Mouse (Mus musculus) thymus, postnatal 36 days (tissue): ENCODE data around the gene Fam169b.
"Not testable (repeated sequence)": the region's sequence is repeated elsewhere in the genome, so short reads cannot be mapped to it uniquely, and the experiment has no call there.

ENCODE experiments used
- DNase-seq, 2 experiments: peaks; one replicate each; pipeline ENCODE4 v3.0.0; 2022; ENCODE audit warnings: mixed read lengths in 2 of 2

Fam169b gene

GRCm38 (mm10) chr7:68264531-68264930 lies 9.1 kb upstream of the Fam169b start:
- DNase-seq = peak; percentile 85 to 94

- DNase-seq = peak; percentile 67 to 74
Measured at GRCm38 (mm10) chr7:68265391-68265790, 8.2 kb upstream of the Fam169b start.

GRCm38 (mm10) chr7:68266691-68267090 lies 6.9 kb upstream of the Fam169b start:
- no peak for DNase-seq

DNA sequence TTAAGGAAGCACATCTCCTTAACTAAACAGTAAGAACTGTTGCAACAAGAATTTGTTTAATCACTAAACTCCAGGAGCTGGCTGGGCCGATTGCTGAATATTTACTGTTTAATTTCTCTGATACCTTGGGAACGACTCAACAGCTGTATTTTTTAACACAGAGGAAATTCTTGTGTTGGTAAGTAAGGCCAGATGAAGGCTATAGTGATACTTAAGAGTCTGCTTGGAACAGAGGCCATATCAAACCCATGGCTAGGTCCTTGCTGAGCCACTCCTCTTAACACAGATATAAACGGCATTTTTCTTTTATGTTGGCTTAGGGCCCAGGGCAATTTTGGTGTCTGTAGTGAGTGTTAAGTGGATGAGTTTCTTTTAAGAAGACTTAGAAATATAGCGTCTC lies 3.1 kb upstream of the Fam169b start:
- DNase-seq = no peak

GRCm38 (mm10) chr7:68271816-68272215 lies 1.8 kb upstream of the Fam169b start:
- DNase-seq = no peak

DNA sequence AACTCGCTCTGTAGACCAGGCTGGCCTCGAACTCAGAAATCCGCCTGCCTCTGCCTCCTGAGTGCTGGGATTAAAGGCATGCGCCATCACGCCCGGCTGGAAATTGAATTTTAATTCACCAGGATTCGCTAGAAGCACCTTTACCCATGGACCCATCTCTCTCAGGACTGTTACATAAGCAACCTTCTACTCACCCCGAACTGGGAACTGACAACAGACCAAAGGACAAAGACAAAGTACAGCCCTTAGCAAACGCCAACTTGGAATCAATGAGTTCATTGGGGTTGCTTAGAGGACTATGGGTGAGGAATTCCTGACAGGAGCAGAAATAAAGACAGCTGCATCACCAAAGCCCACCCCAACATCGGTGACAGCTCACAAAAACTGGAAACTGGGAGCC lies 1.0 kb upstream of the Fam169b start:
- no peak for DNase-seq

DNA sequence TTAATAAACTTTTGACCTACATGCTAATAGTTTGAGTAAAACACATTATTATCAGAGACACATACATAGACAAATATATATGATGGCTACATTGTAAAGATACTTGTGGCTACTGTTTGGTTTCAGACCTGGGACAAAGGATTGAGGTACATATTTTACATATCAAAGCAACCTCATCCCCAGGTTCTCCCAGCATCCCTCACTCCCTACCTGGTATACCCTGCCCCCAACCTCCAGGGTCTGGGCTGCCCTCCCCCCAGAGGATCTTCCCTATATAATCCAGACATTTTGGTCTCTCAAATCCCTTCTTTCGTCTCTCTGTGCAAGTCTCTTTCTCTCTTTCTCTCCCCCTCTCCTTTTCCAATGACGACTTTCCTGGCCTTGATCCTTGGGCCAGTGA lies 579 bp downstream of the Fam169b start:
- DNase-seq = no peak

DNA sequence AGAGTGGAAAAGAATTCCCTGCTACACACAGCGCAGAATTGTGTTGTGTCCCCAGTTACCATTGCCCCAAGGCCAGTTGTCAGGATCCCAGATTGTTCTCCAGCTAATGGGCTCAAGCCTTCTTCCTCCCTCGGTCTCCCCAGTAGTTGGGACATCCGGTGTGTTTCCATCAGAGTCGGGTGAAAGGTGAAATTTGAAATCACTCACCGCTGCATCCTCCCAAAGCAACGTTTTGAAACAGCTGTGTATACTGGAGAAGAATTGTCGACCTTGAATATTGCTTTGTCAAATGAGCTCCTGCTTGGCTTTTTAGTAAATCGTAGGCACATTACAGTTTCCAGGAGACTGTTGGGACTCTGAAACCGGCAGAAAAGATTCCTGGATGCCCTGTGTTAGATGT lies 1.3 kb downstream of the Fam169b start:
- no peak for DNase-seq

DNA sequence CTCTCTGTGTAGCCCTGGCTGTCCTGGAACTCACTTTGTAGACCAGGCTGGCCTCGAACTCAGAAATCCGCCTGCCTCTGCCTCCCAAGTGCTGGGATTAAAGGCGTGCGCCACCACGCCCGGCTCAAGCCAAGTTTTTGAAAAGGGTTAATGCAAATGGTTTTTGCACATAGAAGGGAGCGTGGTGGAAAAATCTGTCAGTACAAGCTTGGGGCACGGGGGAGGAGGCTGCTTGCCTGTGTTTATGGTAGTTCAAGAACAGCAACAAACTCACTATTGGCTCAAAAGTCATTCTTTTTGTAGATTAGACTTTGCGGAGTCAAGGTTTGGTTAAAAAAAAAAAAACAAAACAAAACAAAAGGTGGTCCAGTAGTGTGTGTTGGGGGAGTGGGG lies 1.8 kb downstream of the Fam169b start:
- peak; percentile 52 to 62 for DNase-seq

DNA sequence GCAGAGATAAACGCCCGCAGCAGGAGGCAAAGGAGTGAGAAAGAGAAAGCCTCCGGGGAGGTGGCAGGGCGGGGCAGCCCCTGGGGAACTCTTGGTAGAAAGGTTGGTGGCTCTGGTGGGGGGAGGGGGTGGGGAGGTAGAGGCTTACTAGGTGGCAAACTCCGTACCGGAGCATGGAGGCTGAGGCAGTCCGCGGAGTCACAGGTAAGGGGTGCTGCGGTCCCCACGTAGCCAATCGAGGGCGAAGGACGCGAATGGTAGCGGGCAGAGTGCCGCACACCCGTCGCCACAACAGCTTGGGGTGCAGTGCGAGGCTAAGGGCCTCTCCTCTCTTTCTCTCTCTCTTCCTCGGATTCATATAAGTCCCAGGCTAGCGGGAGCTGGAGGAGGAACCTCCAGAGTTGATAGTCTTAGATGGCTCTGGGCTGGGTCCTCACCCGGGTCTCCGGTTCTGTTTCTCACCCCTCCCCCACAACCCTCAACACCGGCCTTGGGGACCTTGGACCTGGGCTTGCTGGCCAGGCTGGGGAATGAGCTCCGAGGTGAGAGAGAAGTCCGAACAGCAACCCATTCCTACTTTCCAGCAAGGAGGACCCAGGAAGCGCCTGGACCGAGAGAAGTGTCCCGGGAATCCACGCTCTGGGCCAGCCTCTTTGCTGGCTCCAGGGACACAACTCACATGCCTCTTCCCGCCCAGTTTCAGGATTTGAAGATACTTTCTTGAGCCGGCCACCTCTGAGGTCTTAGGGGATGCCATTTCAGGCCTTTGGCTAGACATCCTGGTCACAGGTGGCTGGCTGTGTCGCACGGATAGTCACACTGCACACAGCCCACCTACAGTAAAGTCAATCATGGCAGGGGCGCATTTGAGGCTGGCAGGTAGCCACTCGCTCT lies 2.4 kb downstream of the Fam169b start:
- DNase-seq = peak; percentile 77 to 87

DNA sequence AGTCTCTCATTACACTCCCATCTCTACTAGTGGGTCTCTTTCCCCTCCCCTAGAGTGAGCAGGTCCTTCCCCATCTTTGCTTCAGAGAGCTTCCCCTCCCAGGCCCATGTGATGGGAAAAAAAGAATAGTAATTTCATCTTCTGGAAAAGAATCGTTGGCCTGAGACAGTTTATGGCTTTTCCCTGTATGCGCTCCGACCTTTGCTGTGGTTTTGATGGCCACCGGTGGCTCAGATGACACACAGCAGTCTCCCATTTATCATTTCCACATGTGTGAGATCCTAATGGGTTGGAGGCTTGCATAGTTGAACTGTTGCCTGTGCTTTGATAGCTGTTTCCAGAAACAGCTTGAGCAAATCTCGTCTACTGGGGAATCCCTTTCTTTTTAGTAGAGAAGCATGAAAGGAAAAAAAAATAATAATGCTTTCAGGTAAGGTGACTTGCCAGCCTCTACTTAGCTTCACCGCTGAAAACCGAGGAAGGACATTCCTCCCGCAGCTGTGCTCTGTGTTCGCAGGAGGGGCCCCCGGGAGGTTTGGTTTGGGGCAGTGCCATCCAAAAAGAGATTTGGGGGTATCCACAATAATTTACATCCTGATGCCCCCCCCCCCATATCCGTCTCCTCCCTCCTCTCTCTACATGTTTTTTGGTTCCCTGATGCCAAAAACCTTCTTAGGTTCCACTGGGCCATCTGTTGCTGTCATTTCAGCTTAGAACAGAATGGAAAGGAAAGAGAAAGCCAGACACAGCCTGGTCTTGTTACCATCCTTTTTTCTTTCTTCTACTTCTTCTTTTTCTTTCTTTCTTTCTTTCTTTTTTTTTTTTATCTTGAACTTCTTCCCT lies 3.6 kb downstream of the Fam169b start:
- peak in 1 of 2 experiments; percentile 43 for DNase-seq

DNA sequence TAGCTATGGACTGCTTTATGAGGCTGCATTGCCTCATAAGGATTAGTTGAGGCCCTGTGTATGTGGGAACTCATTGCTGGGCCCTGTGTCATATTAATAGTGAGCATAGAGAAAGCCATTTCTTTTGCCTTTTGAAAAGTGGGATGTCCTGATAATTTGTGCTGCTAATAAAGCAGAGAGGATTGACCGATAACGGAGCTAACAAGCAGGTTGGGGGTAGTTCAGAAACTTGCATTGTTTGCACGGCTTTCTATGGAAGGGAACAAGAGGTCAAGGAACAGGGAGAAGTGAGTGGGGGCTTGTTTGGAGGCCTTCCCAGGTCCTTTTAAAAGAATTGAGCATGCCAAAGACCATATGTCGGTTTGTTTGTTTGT lies 4.2 kb downstream of the Fam169b start:
- DNase-seq = no peak

DNA sequence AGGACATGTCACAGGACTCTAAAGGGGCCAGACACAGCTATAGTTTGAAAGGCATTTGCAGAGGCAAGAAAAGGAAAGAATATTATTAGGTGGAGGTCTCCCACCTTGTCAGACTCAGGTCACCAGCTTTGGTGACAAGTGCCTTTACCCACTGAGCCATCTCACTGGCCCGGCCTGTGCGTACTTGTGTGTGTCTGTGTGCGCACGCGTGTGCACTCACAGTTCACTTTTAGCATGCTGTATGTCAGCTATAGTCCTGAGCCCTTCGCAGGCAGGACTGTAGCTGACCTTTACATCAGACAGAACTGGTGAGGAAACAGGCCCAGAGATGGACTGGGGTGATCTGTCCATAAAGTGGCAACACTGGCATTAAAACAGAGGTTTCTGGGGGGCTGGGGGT lies 4.7 kb downstream of the Fam169b start:
- no peak for DNase-seq

DNA sequence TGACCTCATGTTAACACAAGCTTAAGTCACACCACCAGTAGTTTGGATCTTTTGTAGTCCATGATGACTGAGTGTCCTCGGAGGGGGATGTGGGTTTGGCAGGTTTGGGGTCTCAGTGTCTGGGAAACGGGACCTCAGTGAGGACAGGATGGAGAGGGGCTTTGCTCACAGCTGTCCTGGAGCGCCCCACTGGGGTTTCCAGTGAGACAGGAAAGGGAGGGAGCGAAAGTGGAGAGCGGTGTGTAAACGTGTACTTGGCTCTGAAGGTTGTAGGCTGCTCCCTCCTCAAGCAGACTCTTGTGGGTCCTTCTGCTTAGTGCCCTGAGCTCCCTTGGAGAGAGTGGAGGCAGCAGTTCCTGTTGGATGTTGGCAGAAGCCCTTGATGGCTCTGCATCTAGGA lies 5.3 kb downstream of the Fam169b start:
- peak; percentile 77 to 82 for DNase-seq

- DNase-seq = no peak
Measured at GRCm38 (mm10) chr7:68279481-68279880, 5.8 kb downstream of the Fam169b start.

DNA sequence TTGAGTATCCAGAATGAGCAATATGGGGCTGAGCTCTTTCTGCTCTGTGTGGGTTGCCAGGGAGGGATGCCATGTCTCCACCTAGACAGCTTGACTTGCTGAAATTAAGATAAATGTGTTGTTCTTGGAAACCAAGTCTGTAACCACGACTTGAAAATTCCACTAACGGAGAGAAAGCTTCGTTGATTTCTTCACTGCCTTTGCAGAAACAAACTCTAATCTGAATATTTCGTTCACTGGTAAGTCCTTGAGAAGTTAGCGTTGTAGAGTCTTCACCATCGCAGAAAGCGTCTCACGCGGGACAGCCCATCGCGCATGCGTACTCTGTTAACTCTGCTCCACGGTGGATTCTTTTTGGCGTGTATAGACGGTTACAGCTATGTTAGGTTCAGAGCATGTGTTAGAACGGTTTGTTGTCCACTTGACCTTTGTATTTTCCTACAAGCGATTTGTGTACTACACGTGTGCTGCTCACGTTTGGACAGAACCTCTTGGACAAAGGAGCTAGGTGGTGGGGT lies 6.8 kb downstream of the Fam169b start:
- peak; percentile 48 to 67 for DNase-seq

DNA sequence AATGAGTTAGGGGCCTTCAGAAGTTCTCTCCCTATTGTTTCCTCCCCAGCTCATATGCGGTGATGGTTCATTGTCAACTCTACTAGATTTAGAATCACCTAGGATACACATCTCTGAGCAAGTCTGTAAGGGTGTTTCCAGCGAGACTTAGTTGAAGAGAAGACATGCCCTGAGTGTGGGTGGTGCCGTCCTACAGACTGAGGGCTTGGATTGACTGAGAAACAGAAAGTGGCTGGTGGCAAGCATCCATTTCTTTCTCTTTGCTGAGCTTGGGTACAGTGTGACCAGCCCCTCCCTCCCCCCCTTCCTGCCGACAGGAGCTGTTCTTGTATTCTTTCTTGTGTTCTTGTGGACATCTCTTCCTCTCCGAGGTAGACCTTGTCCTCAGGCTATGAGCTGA lies 7.7 kb downstream of the Fam169b start:
- no peak for DNase-seq

- DNase-seq = peak in 1 of 2 experiments; percentile 49
Measured at GRCm38 (mm10) chr7:68282304-68283132, 8.9 kb downstream of the Fam169b start.

DNA sequence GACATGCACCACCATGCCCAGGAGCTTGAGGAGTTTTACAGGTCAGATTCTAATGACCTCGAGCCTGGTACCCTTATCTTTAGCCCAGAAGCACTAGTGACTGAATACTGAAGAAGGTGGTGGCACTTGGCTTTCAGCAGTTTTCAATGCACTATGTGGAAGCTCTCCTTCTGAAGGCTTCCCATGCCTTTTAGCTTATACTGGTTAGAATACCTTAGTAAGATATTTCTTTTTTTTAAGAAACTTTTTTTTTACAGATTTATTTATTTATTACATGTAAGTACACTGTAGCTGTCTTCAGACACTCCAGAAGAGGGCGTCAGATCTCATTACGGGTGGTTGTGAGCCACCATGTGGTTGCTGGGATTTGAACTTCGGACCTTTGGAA lies 9.5 kb downstream of the Fam169b start:
- not testable (repeated sequence) for DNase-seq

DNA sequence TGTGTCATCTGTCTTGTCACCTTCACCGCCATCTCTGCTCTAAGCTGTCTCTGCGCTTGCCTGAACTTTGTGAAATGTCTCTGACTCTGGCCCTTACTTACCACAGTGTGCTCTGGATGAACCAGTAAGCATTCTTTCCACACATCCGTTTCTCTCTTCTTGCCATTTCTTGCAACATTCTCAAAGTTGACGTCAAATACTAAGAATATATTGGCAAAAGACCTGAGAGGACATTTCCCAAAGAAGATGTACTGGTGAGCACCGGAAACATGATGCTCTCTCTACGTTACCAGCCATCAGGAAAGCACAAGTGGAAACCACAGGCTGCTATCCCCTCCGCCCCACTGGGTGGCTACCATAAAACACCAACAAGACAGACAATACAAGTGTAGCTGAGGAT lies 10.1 kb downstream of the Fam169b start:
- no peak for DNase-seq

DNA sequence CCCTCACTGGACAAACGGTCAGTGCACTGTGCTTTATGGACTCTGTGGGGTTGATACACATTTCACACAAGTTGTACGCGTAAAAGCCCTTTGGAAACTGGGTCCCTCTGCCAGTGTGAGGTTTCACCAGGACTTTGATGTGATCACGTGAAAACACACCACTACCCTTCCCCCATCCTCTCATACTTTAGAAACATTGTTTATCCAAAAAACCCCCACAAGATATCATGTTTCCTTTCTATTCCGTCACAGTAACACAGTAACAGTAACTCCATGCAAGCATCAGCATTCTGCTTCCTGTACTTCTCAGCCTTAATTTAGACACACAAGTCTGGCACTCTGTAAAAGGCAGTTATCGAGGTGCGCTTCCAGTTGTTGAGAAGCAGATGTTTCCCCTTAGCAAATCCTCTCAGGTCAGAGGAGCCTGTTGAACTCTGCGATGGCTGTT lies 12.2 kb downstream of the Fam169b start:
- peak; percentile 53 to 64 for DNase-seq
